Mouse (Mus musculus) heart, embryonic 13.5 days (tissue): Measurements from ENCODE around the gene Ptprcap. TPM values are rescaled to one million over a fixed set of nuclear protein-coding genes. Genes with fewer than 3 reads are reported as not detected.

Experiments used
- ATAC-seq: fragments of 200-750 bp; cut with Nextera tagmentation; 2 replicates; pipeline ENCODE4 v1.8.0; 2017; ENCODE audit warnings: moderate TSS enrichment; ENCODE audit not compliant: insufficient number of reproducible peaks, low FRiP score, low TSS enrichment; ENCODE audit errors: extremely low read depth
- H3K27ac ChIP-seq: fragments of 300-500 bp; sonication (generic); replicated peaks from 2 replicates; pipeline ENCODE4 v1.5.1; 2015; ENCODE audit warnings: moderate library complexity, mild to moderate bottlenecking, inconsistent platforms
- H3K27me3 ChIP-seq: fragments of 300-500 bp; sonication (generic); replicated peaks from 2 replicates; pipeline ENCODE4 v1.6.1; 2015; ENCODE audit warnings: mild to moderate bottlenecking, inconsistent platforms
- H3K36me3 ChIP-seq: fragments of 300-500 bp; sonication (generic); 2 replicates; pipeline ENCODE4 v1.6.1; 2015; ENCODE audit warnings: mild to moderate bottlenecking, inconsistent platforms
- H3K4me1 ChIP-seq: fragments of 300-500 bp; sonication (generic); 2 replicates; pipeline ENCODE4 v1.6.1; 2015; ENCODE audit warnings: inconsistent platforms
- H3K4me2 ChIP-seq: fragments of 300-500 bp; sonication (generic); 2 replicates; pipeline ENCODE4 v1.6.1; 2015; ENCODE audit warnings: inconsistent platforms, mild to moderate bottlenecking, moderate library complexity
- H3K4me3 ChIP-seq: fragments of 300-500 bp; sonication (generic); 2 replicates; pipeline ENCODE4 v1.5.1; 2015; ENCODE audit warnings: moderate library complexity, mild to moderate bottlenecking, inconsistent platforms
- H3K9ac ChIP-seq: fragments of 300-500 bp; sonication (generic); 2 replicates; pipeline ENCODE4 v1.6.1; 2015; ENCODE audit warnings: inconsistent platforms, mild to moderate bottlenecking, moderate library complexity
- H3K9me3 ChIP-seq: fragments of 300-500 bp; sonication (generic); 2 replicates; pipeline ENCODE4 v1.6.1; 2016; ENCODE audit warnings: inconsistent platforms
- WGBS: fragments of 180-500 bp; shearing (Covaris S2); methylation state at CpG from one replicate; pipeline ENCODE4 v1.1.7; 2015; ENCODE audit warnings: mixed read lengths; 5-methylcytosine and 5-hydroxymethylcytosine counted together
- polyA plus RNA-seq: library from polyadenylated mRNA; unstranded; fragments of >200 nt; fragmentation: Nextera tagmentation; extraction: Ambion mirVana; gene quantifications from 2 replicates; pipeline ENCODE4 v1.2.1, GENCODE M21; 2015

Ptprcap gene
- polyA plus RNA-seq, 1 experiment from 2014 or later: 1.4 TPM

GRCm38 (mm10) chr19:4191528-4192250 lies 38.3 kb downstream of the Ptprcap start, which contains the start of gene Ppp1ca:
Gene Ppp1ca, plus strand, starts transcription at chr19:4192065.
- Histone ChIP-seq H3K4me1 (peaks cover 65% of the 10 kb centered on the region), H3K27me3 (no peaks in the 10 kb centered on the region), H3K9ac (peak within 1 kb of the TSS; percentile 99), H3K9me3 (no peaks in the 10 kb centered on the region), H3K4me2 (peak within 1 kb of the TSS; percentile 96), H3K36me3 (peaks cover 37% of the 10 kb centered on the region), H3K27ac (peak within 1 kb of the TSS; percentile 95), H3K4me3 (peak within 1 kb of the TSS; percentile 94)
- WGBS: 7% methylated on average over 36 of the region's 47 CpGs
- ATAC-seq: peak; percentile 87

- no peak for ATAC-seq
- Histone ChIP-seq H3K27ac (peak overlapping the region; percentile 95), H3K4me1 (peaks cover 64% of the 10 kb centered on the region), H3K9me3 (no peaks in the 10 kb centered on the region), H3K4me2 (peak overlapping the region; percentile 96), H3K4me3 (peak overlapping the region; percentile 94), H3K36me3 (peaks cover 44% of the 10 kb centered on the region), H3K27me3 (no peaks in the 10 kb centered on the region), H3K9ac (peak overlapping the region; percentile 99)
- WGBS: under 1% methylated on average over 52 of the region's 52 CpGs
These were observed 39.0 kb downstream of the Ptprcap start for GRCm38 (mm10) chr19:4192251-4192985.

- H3K4me3 ChIP-seq: peak overlapping the region; percentile 94
- H3K27ac ChIP-seq: no peak overlapping the region; the same call in 1 of the 2 replicates
- H3K4me1 ChIP-seq: peaks cover 57% of the 10 kb centered on the region
- WGBS: 58% methylated on average over 6 of the region's 6 CpGs
- peaks cover 51% of the 10 kb centered on the region for H3K36me3 ChIP-seq
- H3K4me2 ChIP-seq: peak overlapping the region; percentile 96
- H3K9me3 ChIP-seq: no peaks in the 10 kb centered on the region
- H3K9ac ChIP-seq: peak overlapping the region; percentile 99
- no peak for ATAC-seq
- H3K27me3 ChIP-seq: no peaks in the 10 kb centered on the region
These were observed 39.7 kb downstream of the Ptprcap start for GRCm38 (mm10) chr19:4193129-4193528.

- no peak for ATAC-seq
- Histone ChIP-seq H3K4me2 (peak overlapping the region; percentile 96; the same call in 1 of the 2 replicates), H3K4me1 (peaks cover 56% of the 10 kb centered on the region), H3K27me3 (no peaks in the 10 kb centered on the region), H3K9ac (0 out of 2 replicates have a peak overlapping the region, but pooled peaks have one; percentile 30), H3K9me3 (no peaks in the 10 kb centered on the region), H3K36me3 (peaks cover 62% of the 10 kb centered on the region), H3K27ac (no peak overlapping the region), H3K4me3 (no peak overlapping the region; the same call in 1 of the 2 replicates)
- 75% methylated on average over 8 of the region's 8 CpGs for WGBS
These were observed 40.8 kb downstream of the Ptprcap start for GRCm38 (mm10) chr19:4194021-4194724.

- Histone ChIP-seq H3K27ac (no peak overlapping the region), H3K4me2 (no peak overlapping the region), H3K4me1 (peaks cover 58% of the 10 kb centered on the region), H3K9ac (no peak overlapping the region), H3K36me3 (peaks cover 70% of the 10 kb centered on the region), H3K4me3 (no peak overlapping the region), H3K9me3 (no peaks in the 10 kb centered on the region), H3K27me3 (no peaks in the 10 kb centered on the region)
- no peak for ATAC-seq
- WGBS: 76% methylated on average over 12 of the region's 12 CpGs
These were observed 41.6 kb downstream of the Ptprcap start for GRCm38 (mm10) chr19:4194776-4195650.

GRCm38 (mm10) chr19:4196048-4196447 lies 42.6 kb downstream of the Ptprcap start:
- no peak overlapping the region for H3K27ac ChIP-seq
- WGBS: 59% methylated on average over 2 of the region's 2 CpGs
- no peak overlapping the region for H3K4me2 ChIP-seq
- peaks cover 75% of the 10 kb centered on the region for H3K36me3 ChIP-seq
- peaks cover 62% of the 10 kb centered on the region for H3K4me1 ChIP-seq
- H3K9me3 ChIP-seq: no peaks in the 10 kb centered on the region
- peak overlapping the region; percentile 12; the same call in 1 of the 2 replicates for H3K9ac ChIP-seq
- ATAC-seq: no peak
- no peak overlapping the region for H3K4me3 ChIP-seq
- no peaks in the 10 kb centered on the region for H3K27me3 ChIP-seq

- Histone ChIP-seq H3K27ac (peak overlapping the region; percentile 24; the same call in 1 of the 2 replicates), H3K4me1 (peaks cover 57% of the 10 kb centered on the region), H3K9ac (no peak overlapping the region; the same call in 1 of the 2 replicates), H3K4me2 (no peak overlapping the region), H3K36me3 (peaks cover 75% of the 10 kb centered on the region), H3K4me3 (no peak overlapping the region), H3K27me3 (no peaks in the 10 kb centered on the region), H3K9me3 (no peaks in the 10 kb centered on the region)
- 33% methylated on average over 5 of the region's 5 CpGs for WGBS
- ATAC-seq: no peak
These were observed 43.1 kb downstream of the Ptprcap start for GRCm38 (mm10) chr19:4196548-4196947.

GRCm38 (mm10) chr19:4197180-4197579 lies 43.8 kb downstream of the Ptprcap start:
- Histone ChIP-seq H3K4me2 (no peak overlapping the region), H3K27me3 (no peaks in the 10 kb centered on the region), H3K9me3 (no peaks in the 10 kb centered on the region), H3K9ac (no peak overlapping the region; the same call in 1 of the 2 replicates), H3K4me3 (no peak overlapping the region), H3K27ac (0 out of 2 replicates have a peak overlapping the region, but pooled peaks have one; percentile 24), H3K36me3 (peaks cover 75% of the 10 kb centered on the region), H3K4me1 (peaks cover 61% of the 10 kb centered on the region)
- WGBS: 63% methylated on average over 3 of the region's 3 CpGs
- ATAC-seq: no peak

- Histone ChIP-seq H3K36me3 (peaks cover 41% of the 10 kb centered on the region), H3K27ac (peak within 1 kb of the TSS; percentile 77), H3K4me1 (peaks cover 31% of the 10 kb centered on the region), H3K4me2 (peak within 1 kb of the TSS; percentile 97), H3K4me3 (peak within 1 kb of the TSS; percentile 83), H3K27me3 (peaks cover 27% of the 10 kb centered on the region), H3K9me3 (no peaks in the 10 kb centered on the region), H3K9ac (peak within 1 kb of the TSS; percentile 93)
- WGBS: under 1% methylated on average over 34 of the region's 34 CpGs
- ATAC-seq: peak; percentile 70
These were observed 48.0 kb downstream of the Ptprcap start, which contains the start of gene Rad9a for GRCm38 (mm10) chr19:4201291-4201909. Gene Rad9a, minus strand, starts transcription at chr19:4201662.

GRCm38 (mm10) chr19:4202149-4202548 lies 48.7 kb downstream of the Ptprcap start:
- Histone ChIP-seq H3K9me3 (no peaks in the 10 kb centered on the region), H3K4me1 (peaks cover 23% of the 10 kb centered on the region), H3K36me3 (peaks cover 33% of the 10 kb centered on the region), H3K27ac (0 out of 2 replicates have a peak overlapping the region, but pooled peaks have one; percentile 77), H3K27me3 (peaks cover 31% of the 10 kb centered on the region), H3K4me2 (peak overlapping the region; percentile 97), H3K4me3 (peak overlapping the region; percentile 83), H3K9ac (peak overlapping the region; percentile 93)
- WGBS: 36% methylated on average over 7 of the region's 7 CpGs
- no peak for ATAC-seq
